Mouse (Mus musculus): ENCODE results near the gene Bco1. TPM values are rescaled to one million over a fixed set of nuclear protein-coding genes. Genes with fewer than 3 reads are reported as not detected.
A peak's percentile ranks its signal among the peaks of the same experiment; 100 is the strongest.

The Bco1 gene
- polyA plus RNA-seq, 1 experiment from 2014 or later, result 0.49 TPM

DNA sequence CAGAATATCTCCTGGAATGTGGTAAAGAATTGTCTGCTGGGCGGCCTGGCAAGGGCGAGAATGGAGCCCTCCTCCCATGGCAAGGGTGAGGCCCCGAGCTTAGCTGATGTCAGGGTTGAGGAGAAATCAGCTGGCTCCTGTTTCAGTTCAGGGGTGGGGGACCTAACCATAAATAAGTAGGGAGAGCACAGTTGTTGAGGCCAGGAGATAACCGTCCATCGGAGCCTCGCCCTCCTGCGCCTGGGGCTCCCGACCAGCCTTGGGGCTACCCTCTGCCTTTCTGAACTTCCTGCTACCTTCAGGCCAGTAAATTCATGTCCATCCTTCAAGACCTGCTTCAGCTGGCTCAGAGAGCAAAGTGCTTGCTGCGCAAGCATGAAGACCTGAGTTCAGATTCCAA is 72.7 kb downstream of the Bco1 start:
- ATAC-seq (ENCODE audit: low FRiP score, low TSS enrichment), result peak; percentile 2; the same call in 1 of the 2 replicates

DNA sequence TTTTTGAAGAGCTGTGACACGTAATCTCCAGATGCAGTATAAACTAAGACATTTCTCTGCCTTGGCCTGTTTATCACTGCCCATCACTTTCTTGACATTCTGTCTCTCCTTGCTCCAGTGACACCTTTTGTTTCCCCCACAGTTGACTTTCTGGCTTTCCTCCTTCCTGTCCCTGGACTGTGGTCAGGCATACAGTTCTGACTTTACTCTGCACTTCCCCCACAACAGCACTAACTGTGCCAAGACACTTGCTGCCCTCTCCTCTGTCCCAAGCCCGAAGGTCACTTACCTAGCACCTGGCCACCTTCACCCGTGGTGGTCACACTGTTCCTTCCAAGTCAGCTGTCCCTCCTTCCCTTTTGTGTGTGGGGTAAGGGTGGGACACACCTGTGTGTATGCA is 76.2 kb downstream of the Bco1 start:
- TF ChIP-seq EP300 (optimal IDR thresholded peaks at IDR 0.05), result no peak
- TF ChIP-seq CTCF (IDR thresholded peaks at IDR 0.05; ENCODE audit: low read depth), result no peak
- no peaks in the 10 kb centered on the region for H3K36me3 ChIP-seq (ENCODE audit: control insufficient read depth, insufficient read depth, low read length)
- DNase-seq (ENCODE audit: low spot score) (no peak), ATAC-seq (ENCODE audit: low FRiP score, low TSS enrichment) (no peak)
- H3K27ac ChIP-seq (replicated peaks), result no peak overlapping the region
- H3K27me3 ChIP-seq (ENCODE audit: control insufficient read depth, insufficient read depth, low read length), result no peaks in the 10 kb centered on the region
- H3K4me3 ChIP-seq (ENCODE audit: low read depth, low read length), result no peak overlapping the region
- no peaks in the 10 kb centered on the region for H3K9me3 ChIP-seq (ENCODE audit: control insufficient read depth, low read length)
- no peak overlapping the region for H3K4me2 ChIP-seq (replicated peaks; ENCODE audit: low read depth)
- no peak overlapping the region for H3K9ac ChIP-seq (ENCODE audit: low read length)
- 74% methylated on average over 3 of the region's 3 CpGs for WGBS
- peaks cover 7% of the 10 kb centered on the region; the same call in 1 of the 2 replicates for H3K4me1 ChIP-seq (replicated peaks; ENCODE audit: control insufficient read depth, insufficient read depth)

More for the DNA sequence above, 72.7 kb downstream of the Bco1 start:
- 61% methylated on average over 9 of the region's 9 CpGs for WGBS
- Histone ChIP-seq H3K36me3 (ENCODE audit: control insufficient read depth, insufficient read depth, low read length) (no peaks in the 10 kb centered on the region), H3K27ac (replicated peaks) (no peak overlapping the region), H3K4me1 (replicated peaks; ENCODE audit: control insufficient read depth, insufficient read depth) (peaks cover 7% of the 10 kb centered on the region; the same call in 1 of the 2 replicates), H3K27me3 (ENCODE audit: control insufficient read depth, insufficient read depth, low read length) (no peaks in the 10 kb centered on the region), H3K4me2 (replicated peaks; ENCODE audit: low read depth) (no peak overlapping the region), H3K9ac (ENCODE audit: low read length) (no peak overlapping the region), H3K9me3 (ENCODE audit: control insufficient read depth, low read length) (no peaks in the 10 kb centered on the region), H3K4me3 (ENCODE audit: low read depth, low read length) (no peak overlapping the region)
- TF ChIP-seq EP300 (optimal IDR thresholded peaks at IDR 0.05) (no peak), CTCF (IDR thresholded peaks at IDR 0.05; ENCODE audit: low read depth) (no peak)
- DNase-seq (ENCODE audit: low spot score), result no peak

DNA sequence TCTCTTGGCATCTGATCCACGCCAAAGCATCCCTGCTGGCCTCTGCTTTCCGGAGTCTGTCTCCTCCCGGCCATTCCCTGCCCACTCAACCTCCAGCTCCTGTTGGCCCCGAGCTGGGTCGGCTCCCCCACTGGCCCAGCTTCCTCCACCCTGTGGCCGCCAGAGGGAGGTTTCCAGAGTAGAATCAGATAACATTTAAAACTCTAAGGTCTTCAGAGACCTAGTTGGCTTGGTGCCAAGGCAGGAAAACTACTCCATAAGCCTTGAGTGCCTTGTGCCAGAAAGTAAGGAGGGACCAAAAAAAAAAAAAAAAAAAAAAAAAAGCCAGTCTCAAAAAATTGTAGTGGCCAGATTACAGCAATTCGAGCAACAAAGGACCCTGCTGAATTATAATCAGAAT is 77.2 kb downstream of the Bco1 start:
- WGBS, result 26% methylated on average over 7 of the region's 7 CpGs
- ATAC-seq (ENCODE audit: low FRiP score, low TSS enrichment), result peak; percentile 39; the same call in 1 of the 2 replicates
- no peak overlapping the region for H3K9ac ChIP-seq (ENCODE audit: low read length)
- DNase-seq (ENCODE audit: low spot score), result peak; percentile 73
- peaks cover 4% of the 10 kb centered on the region; the same call in 1 of the 2 replicates for H3K4me1 ChIP-seq (replicated peaks; ENCODE audit: control insufficient read depth, insufficient read depth)
- no peak overlapping the region for H3K4me2 ChIP-seq (replicated peaks; ENCODE audit: low read depth)
- no peaks in the 10 kb centered on the region for H3K9me3 ChIP-seq (ENCODE audit: control insufficient read depth, low read length)
- H3K36me3 ChIP-seq (ENCODE audit: control insufficient read depth, insufficient read depth, low read length), result no peaks in the 10 kb centered on the region
- no peak overlapping the region for H3K4me3 ChIP-seq (ENCODE audit: low read depth, low read length)
- H3K27ac ChIP-seq (replicated peaks), result no peak overlapping the region; the same call in 1 of the 2 replicates
- TF ChIP-seq CTCF (IDR thresholded peaks at IDR 0.05; ENCODE audit: low read depth) (peak; percentile 63), EP300 (optimal IDR thresholded peaks at IDR 0.05) (no peak)
- H3K27me3 ChIP-seq (ENCODE audit: control insufficient read depth, insufficient read depth, low read length), result no peaks in the 10 kb centered on the region

DNA sequence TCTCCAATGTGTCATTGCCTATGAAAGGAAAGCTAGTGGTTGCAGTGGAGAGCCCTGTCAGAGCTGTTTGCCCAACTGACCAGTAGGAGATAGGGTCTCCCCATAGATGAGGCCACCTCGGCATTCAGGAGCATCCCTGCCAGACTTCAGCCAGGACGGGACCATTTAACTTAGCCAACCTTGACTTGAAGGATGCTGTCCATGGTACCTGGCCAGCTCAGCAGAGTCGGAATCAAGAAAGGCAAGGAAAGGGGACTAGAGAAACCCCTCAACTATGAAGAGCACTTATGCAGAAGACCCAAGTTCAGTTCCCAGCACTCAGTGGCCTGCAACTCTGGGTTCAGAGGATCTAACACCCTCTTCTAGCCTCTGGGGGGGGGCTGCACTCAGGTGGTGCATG is 78.0 kb downstream of the Bco1 start:
- H3K27me3 ChIP-seq (ENCODE audit: control insufficient read depth, insufficient read depth, low read length), result no peaks in the 10 kb centered on the region
- no peaks in the 10 kb centered on the region for H3K36me3 ChIP-seq (ENCODE audit: control insufficient read depth, insufficient read depth, low read length)
- H3K9ac ChIP-seq (ENCODE audit: low read length), result no peak overlapping the region
- H3K4me3 ChIP-seq (ENCODE audit: low read depth, low read length), result no peak overlapping the region
- H3K27ac ChIP-seq (replicated peaks), result no peak overlapping the region
- no peaks in the 10 kb centered on the region for H3K9me3 ChIP-seq (ENCODE audit: control insufficient read depth, low read length)
- peaks cover 4% of the 10 kb centered on the region; the same call in 1 of the 2 replicates for H3K4me1 ChIP-seq (replicated peaks; ENCODE audit: control insufficient read depth, insufficient read depth)
- no peak for DNase-seq (ENCODE audit: low spot score)
- H3K4me2 ChIP-seq (replicated peaks; ENCODE audit: low read depth), result no peak overlapping the region
- 79% methylated on average over 3 of the region's 3 CpGs for WGBS
- TF ChIP-seq EP300 (optimal IDR thresholded peaks at IDR 0.05), result no peak
- no peak for TF ChIP-seq CTCF (IDR thresholded peaks at IDR 0.05; ENCODE audit: low read depth)
- no peak for ATAC-seq (ENCODE audit: low FRiP score, low TSS enrichment)

DNA sequence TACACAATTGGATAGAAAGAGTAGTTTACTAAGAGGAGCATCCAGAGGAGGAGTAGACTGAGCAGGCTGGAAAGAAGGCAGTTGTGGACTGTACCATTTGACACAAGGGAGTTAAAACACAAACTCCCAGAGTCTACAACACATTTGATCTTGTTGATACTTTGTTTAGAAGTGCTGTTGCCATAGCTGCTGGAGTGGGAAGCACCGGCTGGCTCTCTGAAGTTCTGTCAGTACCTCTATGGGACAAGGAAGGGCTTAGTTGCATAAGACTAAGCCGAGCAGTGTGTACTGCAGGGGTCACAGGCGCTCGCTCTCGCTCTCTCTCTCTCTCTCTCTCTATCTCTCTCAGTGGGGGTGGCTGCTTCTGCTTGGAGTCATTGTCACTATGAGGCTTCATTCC is 78.9 kb downstream of the Bco1 start:
- Histone ChIP-seq H3K4me1 (replicated peaks; ENCODE audit: control insufficient read depth, insufficient read depth) (peaks cover 4% of the 10 kb centered on the region; the same call in 1 of the 2 replicates), H3K4me3 (ENCODE audit: low read depth, low read length) (no peak overlapping the region), H3K4me2 (replicated peaks; ENCODE audit: low read depth) (no peak overlapping the region), H3K9ac (ENCODE audit: low read length) (no peak overlapping the region), H3K36me3 (ENCODE audit: control insufficient read depth, insufficient read depth, low read length) (peaks cover 3% of the 10 kb centered on the region; the same call in 1 of the 2 replicates), H3K9me3 (ENCODE audit: control insufficient read depth, low read length) (no peaks in the 10 kb centered on the region), H3K27ac (replicated peaks) (no peak overlapping the region), H3K27me3 (ENCODE audit: control insufficient read depth, insufficient read depth, low read length) (no peaks in the 10 kb centered on the region)
- TF ChIP-seq CTCF (IDR thresholded peaks at IDR 0.05; ENCODE audit: low read depth) (no peak), EP300 (optimal IDR thresholded peaks at IDR 0.05) (no peak)
- WGBS, result 76% methylated on average over 5 of the region's 5 CpGs
- ATAC-seq (ENCODE audit: low FRiP score, low TSS enrichment) (no peak), DNase-seq (ENCODE audit: low spot score) (no peak)

DNA sequence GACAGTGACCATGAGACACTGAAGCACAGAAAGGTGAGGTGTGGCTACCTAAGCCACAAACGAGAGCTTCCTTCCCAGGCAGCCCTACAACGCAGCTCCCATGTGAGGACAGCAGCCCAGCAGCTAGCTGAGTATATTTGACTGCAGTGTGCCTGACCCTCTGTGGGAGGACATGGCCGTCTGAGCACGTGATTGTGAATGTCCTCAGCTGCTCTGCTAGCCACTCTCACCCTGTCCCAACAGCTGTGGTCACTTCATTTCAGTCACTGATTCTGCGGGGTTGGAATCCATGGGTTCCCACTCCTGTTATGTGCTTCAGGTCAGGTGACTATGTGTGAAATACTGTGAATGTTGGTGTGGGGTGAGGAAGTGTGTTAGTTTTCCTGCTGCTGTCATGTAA is 80.7 kb downstream of the Bco1 start:
- Histone ChIP-seq H3K4me2 (replicated peaks; ENCODE audit: low read depth) (no peak overlapping the region), H3K4me1 (replicated peaks; ENCODE audit: control insufficient read depth, insufficient read depth) (peaks cover 4% of the 10 kb centered on the region; the same call in 1 of the 2 replicates), H3K9ac (ENCODE audit: low read length) (no peak overlapping the region), H3K27ac (replicated peaks) (no peak overlapping the region), H3K27me3 (ENCODE audit: control insufficient read depth, insufficient read depth, low read length) (no peaks in the 10 kb centered on the region), H3K9me3 (ENCODE audit: control insufficient read depth, low read length) (no peaks in the 10 kb centered on the region), H3K36me3 (ENCODE audit: control insufficient read depth, insufficient read depth, low read length) (peaks cover 3% of the 10 kb centered on the region; the same call in 1 of the 2 replicates), H3K4me3 (ENCODE audit: low read depth, low read length) (no peak overlapping the region)
- TF ChIP-seq CTCF (IDR thresholded peaks at IDR 0.05; ENCODE audit: low read depth) (no peak), EP300 (optimal IDR thresholded peaks at IDR 0.05) (no peak)
- ATAC-seq (ENCODE audit: low FRiP score, low TSS enrichment), result no peak
- no peak for DNase-seq (ENCODE audit: low spot score)
- 72% methylated on average over 5 of the region's 5 CpGs for WGBS
